Mouse (Mus musculus) ES-E14 (cell line): ENCODE results near the gene Spata21.

Source experiments
- HCFC1 ChIP-seq: IDR thresholded peaks from 2 replicates; pipeline ENCODE4 v1.6.1; 2012; ENCODE audit warnings: low read length, inconsistent platforms, borderline replicate concordance; ENCODE audit not compliant: insufficient read depth
- MAFK ChIP-seq: IDR thresholded peaks from 2 replicates; pipeline ENCODE4 v1.6.1; 2014; ENCODE audit warnings: mild to moderate bottlenecking, low read depth, low read length, inconsistent platforms; ENCODE audit not compliant: insufficient read depth
- ZC3H11A ChIP-seq: IDR thresholded peaks from 2 replicates; pipeline ENCODE4 v1.6.1; 2012; ENCODE audit warnings: low read depth, mild to moderate bottlenecking, inconsistent platforms, low read length, borderline replicate concordance
- ZNF384 ChIP-seq: IDR thresholded peaks from 2 replicates; pipeline ENCODE4 v1.6.1; 2012; ENCODE audit warnings: low read depth, low read length, inconsistent platforms

DNA sequence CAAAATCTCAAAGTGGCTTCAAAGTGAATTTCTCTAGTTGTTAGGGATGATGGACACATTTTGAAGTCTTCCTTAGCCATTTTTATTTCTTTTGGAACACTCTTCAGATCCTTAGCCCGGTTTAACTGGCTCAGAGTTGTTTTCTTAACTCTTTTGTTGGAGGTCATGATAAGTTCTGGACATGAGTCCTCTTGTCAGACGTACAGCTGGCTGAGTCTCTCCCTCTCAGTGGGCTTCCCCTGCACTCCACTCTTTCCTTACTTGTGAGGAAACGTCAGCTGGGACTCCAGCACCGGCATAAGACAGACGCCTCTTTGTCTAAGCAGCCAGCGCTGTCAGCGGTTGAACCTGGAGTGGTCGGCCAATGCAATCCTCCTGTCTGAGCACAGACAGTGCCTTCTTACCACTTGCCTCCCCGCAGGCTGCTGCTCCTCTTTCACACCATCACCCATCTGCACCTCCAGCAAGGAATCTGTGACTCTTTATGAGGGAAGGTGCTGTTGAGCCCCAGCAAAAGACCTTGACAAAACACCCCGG lies 20.1 kb downstream of the Spata21 start:
- no peak for TF ChIP-seq MAFK
- TF ChIP-seq HCFC1: no peak
- no peak for TF ChIP-seq ZNF384
- TF ChIP-seq ZC3H11A: no peak
